Mouse (Mus musculus) monocyte, adult 5-6 weeks (primary cell): ENCODE data around the gene Atl2. TPM values are rescaled to one million over a fixed set of nuclear protein-coding genes. Genes with fewer than 3 reads are reported as not detected.

Experiments used
- total RNA-seq: library from RNA; stranded (forward); fragments of 200-1000, 200-491, 200-594 nt; gene quantifications from 3 replicates; pipeline ENCODE4 v1.2.3, GENCODE M21; 2017

Atl2 gene
- total RNA-seq, 1 experiment from 2014 or later, result 61.7 TPM

Other genes with a start within 250 kb of the Atl2 start
- not detected in 3 replicates for gene Cyp1b1, start 181.1 kb downstream of the Atl2 start, total RNA-seq
- gene Hnrnpll, start 166.2 kb upstream of the Atl2 start, total RNA-seq, result 32.6 to 35.1 TPM (median 33.5 TPM) in 3 replicates
- gene Galm, start 231.3 kb upstream of the Atl2 start, total RNA-seq, result 2.5 to 7.3 TPM (median 2.7 TPM) in 3 replicates